15 mouse cellular contexts compared by ENCODE assay signal in genomic region chr3:58487999-58488775, GRCm38 (mm10). TPM values are rescaled to one million over a fixed set of nuclear protein-coding genes. Genes with fewer than 3 reads are reported as not detected.
DNase-seq lines count a peak whose midpoint lies in the region; ATAC-seq and TF ChIP-seq lines count a peak whose summit lies in the region.
"Had no signal": no experiment of that assay in that cellular context is flagged by ENCODE, and none has a peak within 500 bp of the region (broad histone marks: within the 10 kb centered on the region; RNA-seq: fewer than 3 reads in every experiment).

No protein-coding gene starts in this region.

- TF ChIP-seq CTCF in intestine, postnatal 0 days (IDR thresholded peaks at IDR 0.05; ENCODE audit: low read depth): peak; percentile 49; the same call in 1 of the 2 replicates

- WGBS in intestine, postnatal 0 days: 81% methylated on average over 7 of the region's 8 CpGs
- WGBS in intestine, embryonic 15.5 days: 69% methylated on average over 7 of the region's 8 CpGs

- no peaks in the 10 kb centered on the region for H3K36me3 ChIP-seq in intestine, postnatal 0 days (ENCODE audit: control insufficient read depth, insufficient read depth)
- H3K36me3 ChIP-seq in intestine, embryonic 15.5 days: no peaks in the 10 kb centered on the region
- H3K36me3 ChIP-seq: embryonic facial prominence, embryonic 13.5 days; forebrain, embryonic 15.5 days; heart, embryonic 13.5 days; liver, embryonic 15.5 days had no signal

- no peaks in the 10 kb centered on the region for H3K4me1 ChIP-seq in intestine, postnatal 0 days (replicated peaks; ENCODE audit: control insufficient read depth, insufficient read depth, low read length)
- H3K4me1 ChIP-seq in intestine, embryonic 15.5 days (replicated peaks): no peaks in the 10 kb centered on the region
- no peaks in the 10 kb centered on the region for H3K4me1 ChIP-seq in brown adipose tissue, adult 24 weeks (ENCODE audit: control insufficient read depth, insufficient read depth, insufficient read length, low read length)
- H3K4me1 ChIP-seq: embryonic facial prominence, embryonic 13.5 days; forebrain, embryonic 15.5 days; heart, embryonic 13.5 days; liver, embryonic 15.5 days had no signal

- no peaks in the 10 kb centered on the region for H3K9me3 ChIP-seq in intestine, postnatal 0 days (ENCODE audit: control insufficient read depth)
- H3K9me3 ChIP-seq in intestine, embryonic 15.5 days: no peaks in the 10 kb centered on the region
- H3K9me3 ChIP-seq: forebrain, embryonic 15.5 days; liver, embryonic 15.5 days had no signal

- no peaks in the 10 kb centered on the region for H3K27me3 ChIP-seq in intestine, postnatal 0 days (replicated peaks; ENCODE audit: control insufficient read depth, insufficient read depth, low read length)
- H3K27me3 ChIP-seq in intestine, embryonic 15.5 days (replicated peaks): no peaks in the 10 kb centered on the region
- H3K27me3 ChIP-seq: embryonic facial prominence, embryonic 13.5 days; forebrain, embryonic 15.5 days; heart, embryonic 13.5 days; liver, embryonic 15.5 days had no signal

- no peak overlapping the region for H3K9ac ChIP-seq in intestine, postnatal 0 days (ENCODE audit: low read depth, low read length)
- no peak overlapping the region for H3K9ac ChIP-seq in intestine, embryonic 15.5 days
- H3K9ac ChIP-seq: embryonic facial prominence, embryonic 13.5 days; forebrain, embryonic 15.5 days; heart, embryonic 13.5 days; liver, embryonic 15.5 days had no signal

- DNase-seq in A20 (ENCODE audit: low read depth, low spot score): peak; percentile 36
- no peak for DNase-seq in frontal cortex, postnatal 10 days (ENCODE audit: low spot score in 2 of 2)
- no peak for DNase-seq in spleen, adult 18-20 months
- DNase-seq in urinary bladder, postnatal 36 days (ENCODE audit: low spot score in 2 of 2): no peak
- DNase-seq: cerebellum, adult 18-20 months; thymus, postnatal 36 days had no signal

- ATAC-seq in intestine, postnatal 0 days: no peak
- no peak for ATAC-seq in intestine, embryonic 15.5 days
- ATAC-seq in CD4-positive, CD25-positive, alpha-beta regulatory T cell, adult 4 months: peak; percentile 67
- ATAC-seq: forebrain, embryonic 15.5 days; intestine, embryonic 16.5 days had no signal

- H3K4me2 ChIP-seq in intestine, postnatal 0 days (replicated peaks; ENCODE audit: low read depth): no peak overlapping the region
- no peak overlapping the region for H3K4me2 ChIP-seq in intestine, embryonic 15.5 days (replicated peaks)
- H3K4me2 ChIP-seq: embryonic facial prominence, embryonic 13.5 days; forebrain, embryonic 15.5 days; heart, embryonic 13.5 days; liver, embryonic 15.5 days had no signal

- no peak overlapping the region for H3K27ac ChIP-seq in intestine, postnatal 0 days (ENCODE audit: low read depth, low read length)
- no peak overlapping the region for H3K27ac ChIP-seq in intestine, embryonic 15.5 days
- H3K27ac ChIP-seq in brown adipose tissue, adult 24 weeks (replicated peaks; ENCODE audit: low read depth, low read length): no peak overlapping the region
- H3K27ac ChIP-seq: embryonic facial prominence, embryonic 13.5 days; forebrain, embryonic 15.5 days; heart, embryonic 13.5 days; liver, embryonic 15.5 days had no signal

- H3K4me3 ChIP-seq in intestine, postnatal 0 days (ENCODE audit: low read depth, low read length): no peak overlapping the region
- no peak overlapping the region for H3K4me3 ChIP-seq in intestine, embryonic 15.5 days (replicated peaks)
- 0 out of 2 replicates have a peak overlapping the region, but pooled peaks have one; percentile 14 for H3K4me3 ChIP-seq in brown adipose tissue, adult 24 weeks (ENCODE audit: insufficient read depth, low read depth, low read length)
- H3K4me3 ChIP-seq: embryonic facial prominence, embryonic 13.5 days; forebrain, embryonic 15.5 days; heart, embryonic 13.5 days; liver, embryonic 15.5 days had no signal

RNA-seq across cellular contexts. Expression of gene Eif2a, which starts 37.4 kb away (rescaled TPM):
- polyA plus RNA-seq in intestine, postnatal 0 days (2015; fragmentation: Nextera tagmentation; extraction: Ambion mirVana): 28.4 and 29.2 TPM in 2 replicates
- 51.7 and 58.4 TPM in 2 replicates for polyA plus RNA-seq in intestine, embryonic 15.5 days (2015; fragmentation: Nextera tagmentation; extraction: Ambion mirVana)
- polyA plus RNA-seq in CD4-positive, CD25-positive, alpha-beta regulatory T cell, adult 4 months (2017; shearing (Covaris generic)): 10 to 100 TPM; 69.7 to 74.8 TPM
- polyA plus RNA-seq in brown adipose tissue, adult 24 weeks (2012; ENCODE audit: insufficient read depth, insufficient read length, missing spikeins): 45.7 and 62.6 TPM in 2 replicates

RNA-seq across cellular contexts. Expression of gene Serp1, which starts 37.5 kb away (rescaled TPM):
- polyA plus RNA-seq in intestine, postnatal 0 days (2015; fragmentation: Nextera tagmentation; extraction: Ambion mirVana): 156 TPM in 2 replicates
- 197 and 203 TPM in 2 replicates for polyA plus RNA-seq in intestine, embryonic 15.5 days (2015; fragmentation: Nextera tagmentation; extraction: Ambion mirVana)
- 10 to 100 TPM; 38.8 to 57.0 TPM for polyA plus RNA-seq in CD4-positive, CD25-positive, alpha-beta regulatory T cell, adult 4 months (2017; shearing (Covaris generic))
- polyA plus RNA-seq in brown adipose tissue, adult 24 weeks (2012; ENCODE audit: insufficient read depth, insufficient read length, missing spikeins): 69.9 and 75.3 TPM in 2 replicates
